In genomic region chr8:84413886-84414851, GRCm38 (mm10) we compare ENCODE assay signal across 8 mouse cellular contexts. TPM values are rescaled to one million over a fixed set of nuclear protein-coding genes. Genes with fewer than 3 reads are reported as not detected.
DNase-seq lines count a peak whose midpoint lies in the region; ATAC-seq and TF ChIP-seq lines count a peak whose summit lies in the region.

No protein-coding gene starts in this region.

- TF ChIP-seq POLR2A in brain, embryonic 14.5 days (IDR thresholded peaks at IDR 0.05; ENCODE audit: borderline replicate concordance, extremely low read depth, insufficient read depth, insufficient read length, poor library complexity, severe bottlenecking), result peak; percentile 22; the same call in 1 of the 2 replicates

- peak overlapping the region; percentile 62 for H3K4me3 ChIP-seq in forebrain, embryonic 11.5 days (ENCODE audit: low read depth, low read length)
- H3K4me3 ChIP-seq in heart, embryonic 16.5 days (ENCODE audit: low read length), result peak overlapping the region; percentile 71

- no peak for TF ChIP-seq CTCF in brain, embryonic 14.5 days (IDR thresholded peaks at IDR 0.05; ENCODE audit: borderline replicate concordance, extremely low read depth, insufficient read depth, insufficient read length)

- H3K9me3 ChIP-seq in forebrain, embryonic 11.5 days (ENCODE audit: control insufficient read depth, low read length), result peaks cover 4% of the 10 kb centered on the region; the same call in 1 of the 2 replicates
- H3K9me3 ChIP-seq in heart, embryonic 16.5 days (replicated peaks; ENCODE audit: control insufficient read depth, low read length), result peaks cover 8% of the 10 kb centered on the region

- peak; percentile 82 for DNase-seq in ES-CJ7 (ENCODE audit: low read depth, low spot score)
- DNase-seq in brain, embryonic 14.5 days (ENCODE audit: low read depth), result peak; percentile 91
- DNase-seq in forebrain, embryonic 11.5 days (ENCODE audit: low spot score), result peak; percentile 83
- DNase-seq in layer of hippocampus, adult 18-20 months (ENCODE audit: low spot score in 2 of 2), result peak; percentile 67 to 69
- peak; percentile 10 to 14 for DNase-seq in lung, adult 18-20 months
- DNase-seq in retina, embryonic 14.5 days (ENCODE audit: low spot score), result peak; percentile 75

- WGBS in forebrain, embryonic 11.5 days, result 1% methylated on average over 67 of the region's 72 CpGs
- 3% methylated on average over 70 of the region's 72 CpGs for WGBS in heart, embryonic 16.5 days

- peak overlapping the region; percentile 79 for H3K9ac ChIP-seq in forebrain, embryonic 11.5 days (ENCODE audit: low read length)
- peak overlapping the region; percentile 71 for H3K9ac ChIP-seq in heart, embryonic 16.5 days (ENCODE audit: low read length)

- ATAC-seq in forebrain, embryonic 11.5 days (replicated peaks; ENCODE audit: low FRiP score), result peak; percentile 68
- peak; percentile 53 for ATAC-seq in heart, embryonic 16.5 days (replicated peaks; ENCODE audit: extremely low read depth, insufficient read depth, low FRiP score)
- ATAC-seq in activated CD4-positive, CD25-positive, alpha-beta regulatory T cell, adult 4 months, result no peak

- H3K27ac ChIP-seq in forebrain, embryonic 11.5 days (ENCODE audit: low read depth, low read length), result peak overlapping the region; percentile 44
- H3K27ac ChIP-seq in heart, embryonic 16.5 days (ENCODE audit: low read length), result no peak overlapping the region

- H3K36me3 ChIP-seq in forebrain, embryonic 11.5 days (ENCODE audit: control insufficient read depth, insufficient read depth, low read length), result no peaks in the 10 kb centered on the region
- H3K36me3 ChIP-seq in heart, embryonic 16.5 days (ENCODE audit: control insufficient read depth, insufficient read depth), result no peaks in the 10 kb centered on the region

- H3K27me3 ChIP-seq in forebrain, embryonic 11.5 days (ENCODE audit: control insufficient read depth, insufficient read depth, low read length), result peaks cover 2% of the 10 kb centered on the region; the same call in 1 of the 2 replicates
- peaks cover 58% of the 10 kb centered on the region for H3K27me3 ChIP-seq in heart, embryonic 16.5 days (ENCODE audit: control insufficient read depth, insufficient read depth, low read length)

- H3K4me1 ChIP-seq in forebrain, embryonic 11.5 days (replicated peaks; ENCODE audit: control insufficient read depth, insufficient read depth, low read length), result peaks cover 7% of the 10 kb centered on the region; the same call in 1 of the 2 replicates
- peaks cover 4% of the 10 kb centered on the region for H3K4me1 ChIP-seq in heart, embryonic 16.5 days (ENCODE audit: control insufficient read depth, insufficient read depth, low read length)

- H3K4me2 ChIP-seq in forebrain, embryonic 11.5 days (ENCODE audit: low read depth, low read length, severe bottlenecking), result peak overlapping the region; percentile 94
- H3K4me2 ChIP-seq in heart, embryonic 16.5 days (ENCODE audit: low read depth, low read length), result peak overlapping the region; percentile 99

RNA-seq across cellular contexts. Expression of gene Cacna1a, which starts 25.9 kb away (rescaled TPM):
- 41.1 and 80.8 TPM in 2 replicates for polyA plus RNA-seq in brain, embryonic 14.5 days (2012; rRNA removed)
- polyA plus RNA-seq in forebrain, embryonic 11.5 days (2014; fragmentation: Nextera tagmentation; extraction: Ambion mirVana), result 6.9 and 7.7 TPM in 2 replicates
- 6.9 and 8.9 TPM in 2 replicates for polyA plus RNA-seq in heart, embryonic 16.5 days (2015; fragmentation: Nextera tagmentation; extraction: Ambion mirVana)
- 100 to 1,000 TPM; 156 to 184 TPM for total RNA-seq in layer of hippocampus, adult 18-20 months (2021)
- 10 to 100 TPM in 1 of 2 experiments, 1 to 10 TPM in 1; 5.8 to 10.5 TPM for polyA plus RNA-seq in activated CD4-positive, CD25-positive, alpha-beta regulatory T cell, adult 4 months (2017; shearing (Covaris generic))

Comparison
In these comparisons a context has a peak if more than half of its experiments do, and no peak if none do; other contexts are left out.
1. DNase-seq: peak in every context shown above with its lines; median percentile 91 in brain, embryonic 14.5 days; 83 in forebrain, embryonic 11.5 days; 82 in ES-CJ7; 75 in retina, embryonic 14.5 days; 68 in layer of hippocampus, adult 18-20 months; 12 in lung, adult 18-20 months.